Mouse (Mus musculus): Measurements from ENCODE around the gene Ssb. TPM values are rescaled to one million over a fixed set of nuclear protein-coding genes. Genes with fewer than 3 reads are reported as not detected.

Ssb gene
- 1.5 and 1.6 TPM in 2 replicates for polyA plus RNA-seq (2012; rRNA removed)

DNA sequence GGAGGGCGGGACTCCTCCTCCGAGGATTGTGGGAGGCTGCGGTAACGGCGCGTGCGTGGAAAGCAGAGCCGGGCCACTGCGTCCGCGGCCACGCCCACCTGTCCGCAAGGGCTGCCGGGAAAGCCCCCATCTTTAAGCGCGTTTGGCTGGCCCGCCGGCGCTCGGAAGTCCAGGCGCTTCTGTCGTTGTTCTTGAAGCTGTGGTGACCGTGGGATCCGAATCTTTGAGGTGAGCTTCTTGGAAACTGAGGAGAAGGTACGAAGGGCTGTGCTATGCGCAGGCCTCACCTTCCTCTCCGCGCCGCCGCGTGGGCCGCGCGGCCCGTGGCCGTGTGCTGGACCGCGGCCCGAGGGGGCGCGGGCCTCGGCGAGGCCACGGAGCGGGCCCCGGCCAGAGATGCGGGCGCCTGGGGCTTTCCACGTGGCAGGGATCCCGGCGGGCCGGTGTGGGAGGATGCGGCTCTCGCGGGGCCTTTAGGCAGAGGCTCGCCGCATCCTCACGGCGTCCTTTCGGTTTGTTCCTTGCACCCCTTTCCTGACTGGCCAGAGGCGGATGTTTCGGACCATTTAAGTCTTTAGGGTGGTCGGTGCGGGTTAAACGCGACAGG is at the start of gene Ssb:
Ssb (plus strand) TSS at position 78 of the 607 bp plus-strand sequence.
- peaks cover 3% of the 10 kb centered on the region; the same call in 1 of the 2 replicates for H3K36me3 ChIP-seq (ENCODE audit: control insufficient read depth, insufficient read depth, low read length)
- TF ChIP-seq POLR2A (IDR thresholded peaks at IDR 0.05; ENCODE audit: low read depth, low read length) = peak; percentile 66
- TF ChIP-seq CTCF (IDR thresholded peaks at IDR 0.05; ENCODE audit: extremely low read depth, insufficient read depth, insufficient read length, insufficient replicate concordance) = no peak

DNA sequence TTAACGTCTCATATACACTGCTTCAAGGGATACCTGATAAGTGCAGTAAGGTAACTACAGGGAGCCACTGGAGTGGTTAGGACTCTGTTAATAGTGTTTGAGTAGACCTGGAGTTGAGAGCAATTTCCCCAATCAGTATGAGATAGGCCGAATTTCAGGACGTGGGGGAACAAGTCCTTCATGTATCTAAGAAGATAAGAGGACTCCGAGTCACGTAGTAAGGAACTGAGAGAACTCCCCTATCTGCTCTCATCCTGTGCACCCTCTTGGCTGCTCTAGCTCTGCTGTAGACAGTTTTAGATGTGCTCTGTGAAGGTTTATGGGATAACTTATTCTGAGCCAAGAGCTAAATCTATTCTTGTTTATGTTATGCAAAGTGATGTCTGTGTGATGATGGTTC is 44.8 kb upstream of the Ssb start:
- WGBS = 78% methylated on average over 5 of the region's 5 CpGs
- Histone ChIP-seq H3K27me3 (ENCODE audit: control insufficient read depth, insufficient read depth, low read length) (no peaks in the 10 kb centered on the region), H3K36me3 (ENCODE audit: control insufficient read depth, insufficient read depth, low read length) (no peaks in the 10 kb centered on the region), H3K27ac (ENCODE audit: insufficient read depth, low read length) (no peak overlapping the region), H3K4me1 (ENCODE audit: control insufficient read depth, insufficient read depth, insufficient read length) (no peaks in the 10 kb centered on the region), H3K4me3 (ENCODE audit: extremely low read depth, insufficient read depth, insufficient read length) (no peak overlapping the region)
- TF ChIP-seq CTCF (IDR thresholded peaks at IDR 0.05; ENCODE audit: extremely low read depth, insufficient read depth, insufficient read length, insufficient replicate concordance) = no peak
- TF ChIP-seq POLR2A (IDR thresholded peaks at IDR 0.05; ENCODE audit: low read depth, low read length) = no peak
- DNase-seq (ENCODE audit: low read depth in 1 of 2, low spot score in 2 of 2) = no peak

More for the DNA sequence above, at the start of gene Ssb:
- Histone ChIP-seq H3K4me3 (ENCODE audit: extremely low read depth, insufficient read depth, insufficient read length) (peak within 1 kb of the TSS; percentile 81), H3K27ac (ENCODE audit: insufficient read depth, low read length) (peak within 1 kb of the TSS; percentile 79), H3K4me1 (ENCODE audit: control insufficient read depth, insufficient read depth, insufficient read length) (no peaks in the 10 kb centered on the region; the same call in 1 of the 2 replicates), H3K27me3 (ENCODE audit: control insufficient read depth, insufficient read depth, low read length) (no peaks in the 10 kb centered on the region)
- WGBS = under 1% methylated on average over 65 of the region's 66 CpGs
- DNase-seq (ENCODE audit: low read depth in 1 of 2, low spot score in 2 of 2) = peak; percentile 83 to 94

DNA sequence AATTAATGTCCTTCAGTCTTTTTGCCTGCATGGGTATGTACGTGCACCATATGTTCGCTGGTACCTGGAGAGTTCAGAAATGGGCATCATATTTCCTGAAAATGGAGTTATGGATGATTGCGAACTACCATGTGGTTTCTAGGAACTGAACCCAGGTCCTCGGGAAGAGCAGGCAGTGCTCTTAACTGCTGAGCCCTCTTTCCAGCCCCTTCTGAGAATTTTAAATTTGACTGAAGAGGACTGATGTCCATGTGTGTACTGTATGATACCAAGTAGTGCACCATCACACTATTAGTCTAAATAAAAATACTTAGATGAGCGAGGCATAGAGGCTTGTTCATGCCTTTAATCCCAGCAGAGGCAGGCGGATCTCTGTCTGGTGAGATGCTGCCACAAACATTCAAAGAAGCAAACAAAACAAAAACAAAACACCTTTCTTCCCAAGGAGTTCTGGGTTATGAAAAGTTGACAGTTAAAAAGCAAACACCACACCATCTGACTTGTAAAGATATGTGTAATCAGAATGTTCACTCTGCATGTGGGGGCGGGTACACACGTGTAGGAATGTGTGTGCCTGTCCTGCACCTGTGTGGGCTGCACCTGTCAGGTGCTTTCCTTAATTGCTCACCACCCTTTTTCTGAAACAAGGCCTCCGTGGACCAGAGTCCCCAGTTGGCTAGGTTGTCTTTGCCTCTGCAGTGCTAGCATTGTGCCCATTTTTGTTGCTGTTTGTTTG is 42.8 kb upstream of the Ssb start:
- no peak for TF ChIP-seq CTCF (IDR thresholded peaks at IDR 0.05; ENCODE audit: extremely low read depth, insufficient read depth, insufficient read length, insufficient replicate concordance)
- TF ChIP-seq POLR2A (IDR thresholded peaks at IDR 0.05; ENCODE audit: low read depth, low read length) = no peak
- Histone ChIP-seq H3K27ac (ENCODE audit: insufficient read depth, low read length) (no peak overlapping the region), H3K36me3 (ENCODE audit: control insufficient read depth, insufficient read depth, low read length) (no peaks in the 10 kb centered on the region), H3K4me1 (ENCODE audit: control insufficient read depth, insufficient read depth, insufficient read length) (peaks cover 3% of the 10 kb centered on the region), H3K4me3 (ENCODE audit: extremely low read depth, insufficient read depth, insufficient read length) (no peak overlapping the region), H3K27me3 (ENCODE audit: control insufficient read depth, insufficient read depth, low read length) (peaks cover 12% of the 10 kb centered on the region)
- WGBS = 78% methylated on average over 9 of the region's 9 CpGs
- no peak for DNase-seq (ENCODE audit: low read depth in 1 of 2, low spot score in 2 of 2)

DNA sequence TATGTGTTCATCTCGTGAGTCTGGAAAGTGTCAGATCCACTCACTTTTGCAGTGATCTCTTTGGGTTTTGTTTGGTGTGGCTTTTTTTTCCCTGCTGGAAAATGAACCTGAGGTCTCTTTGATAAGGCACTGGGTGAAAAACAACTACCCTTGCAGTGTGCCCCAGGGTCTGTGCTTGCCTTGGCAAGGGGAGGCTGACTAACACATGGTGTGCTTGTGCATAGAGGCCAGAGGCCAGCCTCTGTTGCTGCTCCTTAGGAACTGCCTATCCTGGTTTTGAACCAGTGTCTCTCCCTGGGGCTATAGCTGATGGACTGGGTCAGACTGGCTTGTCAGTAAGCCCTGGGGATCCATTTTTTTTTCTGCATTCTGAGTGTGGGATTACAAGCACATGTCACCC is 41.2 kb upstream of the Ssb start:
- Histone ChIP-seq H3K27me3 (ENCODE audit: control insufficient read depth, insufficient read depth, low read length) (peaks cover 12% of the 10 kb centered on the region), H3K36me3 (ENCODE audit: control insufficient read depth, insufficient read depth, low read length) (no peaks in the 10 kb centered on the region), H3K27ac (ENCODE audit: insufficient read depth, low read length) (no peak overlapping the region), H3K4me3 (ENCODE audit: extremely low read depth, insufficient read depth, insufficient read length) (no peak overlapping the region), H3K4me1 (ENCODE audit: control insufficient read depth, insufficient read depth, insufficient read length) (peaks cover 3% of the 10 kb centered on the region)
- TF ChIP-seq POLR2A (IDR thresholded peaks at IDR 0.05; ENCODE audit: low read depth, low read length) = no peak
- no peak for TF ChIP-seq CTCF (IDR thresholded peaks at IDR 0.05; ENCODE audit: extremely low read depth, insufficient read depth, insufficient read length, insufficient replicate concordance)
- 89% methylated on average over 1 of the region's 1 CpGs for WGBS
- no peak for DNase-seq (ENCODE audit: low read depth in 1 of 2, low spot score in 2 of 2)

DNA sequence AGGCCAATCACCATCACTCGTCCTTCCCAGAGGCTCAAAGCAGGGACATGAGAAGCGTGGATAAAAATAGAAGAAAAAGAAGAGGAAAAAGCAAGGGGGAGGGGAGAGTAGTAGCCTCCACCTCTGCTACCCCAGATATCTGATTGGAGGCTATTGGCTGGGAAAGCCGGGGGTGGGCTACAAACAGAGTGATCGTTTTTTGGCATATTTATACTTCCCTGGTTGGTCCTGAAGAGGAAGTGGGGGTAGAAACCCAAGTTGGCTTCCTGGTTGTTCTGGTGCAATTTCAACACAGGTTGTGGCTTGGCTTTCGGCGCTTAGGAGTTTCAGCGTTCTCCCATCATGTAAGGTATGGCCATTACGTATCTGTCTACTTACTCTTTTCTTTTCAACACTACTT is 39.7 kb upstream of the Ssb start, which contains the start of gene Klhl23:
Klhl23 (plus strand) TSS at position 234 of the 400 bp plus-strand sequence.
- Histone ChIP-seq H3K27me3 (ENCODE audit: control insufficient read depth, insufficient read depth, low read length) (peaks cover 12% of the 10 kb centered on the region), H3K4me3 (ENCODE audit: extremely low read depth, insufficient read depth, insufficient read length) (peak within 1 kb of the TSS; percentile 61), H3K36me3 (ENCODE audit: control insufficient read depth, insufficient read depth, low read length) (no peaks in the 10 kb centered on the region), H3K27ac (ENCODE audit: insufficient read depth, low read length) (peak within 1 kb of the TSS; percentile 55), H3K4me1 (ENCODE audit: control insufficient read depth, insufficient read depth, insufficient read length) (peaks cover 3% of the 10 kb centered on the region)
- WGBS = 11% methylated on average over 8 of the region's 8 CpGs
- no peak for DNase-seq (ENCODE audit: low read depth in 1 of 2, low spot score in 2 of 2)
- TF ChIP-seq POLR2A (IDR thresholded peaks at IDR 0.05; ENCODE audit: low read depth, low read length) = no peak
- TF ChIP-seq CTCF (IDR thresholded peaks at IDR 0.05; ENCODE audit: extremely low read depth, insufficient read depth, insufficient read length, insufficient replicate concordance) = no peak

DNA sequence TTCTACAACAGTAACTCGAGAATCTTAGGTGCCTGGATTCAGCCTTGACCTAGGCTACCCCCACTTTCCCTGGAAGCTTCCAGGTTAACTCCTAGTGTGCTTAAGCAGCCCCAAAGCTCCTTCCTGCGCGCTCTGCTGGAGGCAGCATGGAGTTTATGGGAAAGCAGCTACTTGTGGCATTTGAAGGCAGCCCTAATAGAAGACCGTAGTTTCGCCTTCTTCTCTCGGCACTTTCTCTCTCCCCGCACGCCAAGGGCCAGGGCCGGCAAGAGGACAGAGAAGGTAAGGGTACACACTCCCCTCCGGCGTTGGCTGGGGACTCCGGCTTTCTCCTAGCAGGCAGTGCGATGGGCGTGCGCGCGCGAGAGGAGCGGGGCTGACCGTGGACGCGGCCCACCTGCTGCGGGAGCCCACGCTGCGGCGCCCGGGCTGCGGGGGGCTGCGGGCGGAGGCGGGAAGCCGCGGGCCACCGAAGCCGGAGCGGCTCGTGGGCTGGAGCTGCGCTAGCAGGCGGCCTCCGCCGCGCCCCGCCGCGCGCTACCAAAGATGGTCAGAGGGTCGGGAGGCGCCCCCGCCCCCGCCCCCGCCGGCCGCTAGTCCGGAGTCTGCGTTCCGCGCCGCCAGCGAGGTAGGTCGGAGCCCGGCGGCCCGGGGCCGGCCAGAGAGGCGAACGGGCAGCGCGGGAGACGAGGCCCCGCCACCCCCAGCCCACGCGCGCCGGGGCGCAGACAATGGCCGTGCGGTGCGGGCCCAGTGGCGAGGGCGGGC is 38.8 kb upstream of the Ssb start:
- no peaks in the 10 kb centered on the region for H3K36me3 ChIP-seq (ENCODE audit: control insufficient read depth, insufficient read depth, low read length)
- H3K27me3 ChIP-seq (ENCODE audit: control insufficient read depth, insufficient read depth, low read length) = peaks cover 12% of the 10 kb centered on the region
- H3K27ac ChIP-seq (ENCODE audit: insufficient read depth, low read length) = peak overlapping the region; percentile 55
- peak overlapping the region; percentile 61 for H3K4me3 ChIP-seq (ENCODE audit: extremely low read depth, insufficient read depth, insufficient read length)
- DNase-seq (ENCODE audit: low read depth in 1 of 2, low spot score in 2 of 2) = no peak
- TF ChIP-seq CTCF (IDR thresholded peaks at IDR 0.05; ENCODE audit: extremely low read depth, insufficient read depth, insufficient read length, insufficient replicate concordance) (no peak), POLR2A (IDR thresholded peaks at IDR 0.05; ENCODE audit: low read depth, low read length) (no peak)
- peaks cover 3% of the 10 kb centered on the region for H3K4me1 ChIP-seq (ENCODE audit: control insufficient read depth, insufficient read depth, insufficient read length)
- under 1% methylated on average over 77 of the region's 80 CpGs for WGBS
